Mouse (Mus musculus): ENCODE measurements around the gene Ramp3. TPM values are rescaled to one million over a fixed set of nuclear protein-coding genes. Genes with fewer than 3 reads are reported as not detected.

The Ramp3 gene
- total RNA-seq, 2 experiments from 2014 or later = 0.38 to 0.68 TPM

DNA sequence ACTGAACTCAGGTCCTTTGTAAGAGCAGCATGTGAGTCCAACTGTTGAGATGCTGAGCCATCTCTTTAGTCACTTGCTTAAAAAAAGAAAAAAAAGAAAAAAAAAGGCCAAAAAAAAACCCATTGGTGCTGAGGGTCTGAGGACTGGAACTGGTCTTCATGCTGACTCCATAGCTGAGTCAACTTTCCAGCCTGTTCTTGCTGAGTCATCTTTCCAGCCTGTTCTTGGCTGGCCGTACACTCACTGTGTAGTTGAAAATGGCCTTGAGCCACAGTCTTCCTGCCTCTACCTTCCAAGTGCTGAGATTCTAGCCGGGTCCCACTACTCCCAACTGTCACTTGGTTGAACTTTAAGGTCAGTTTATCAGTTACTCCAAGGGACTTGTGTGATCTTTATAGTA is 8.3 kb downstream of the Ramp3 start:
- intact Hi-C loops (cut with DNase I; ENCODE audit: low total_unique reads) = no loop called here

DNA sequence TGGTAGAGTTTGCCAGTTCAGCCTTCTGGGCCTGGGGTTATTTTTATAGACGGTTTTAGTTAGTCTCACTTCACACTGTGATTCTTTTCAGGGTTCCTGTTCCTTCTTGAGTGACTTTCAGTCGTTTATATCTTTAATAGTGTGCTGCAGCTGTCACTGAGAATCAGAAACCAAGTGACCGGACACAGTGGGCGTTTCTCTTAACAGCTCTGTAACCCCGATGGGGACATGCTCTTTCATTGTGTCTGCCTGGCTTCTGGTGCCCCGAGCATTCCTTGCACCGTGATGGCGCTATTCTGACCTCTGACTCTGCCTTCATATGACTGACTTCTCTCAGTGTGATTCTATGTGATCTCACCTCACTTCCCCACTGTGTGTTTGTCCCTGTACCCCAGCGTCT is 10.7 kb downstream of the Ramp3 start:
- no peak for DNase-seq
- intact Hi-C loops (cut with DNase I; ENCODE audit: low total_unique reads) = no loop called here

More for the DNA sequence above, 8.3 kb downstream of the Ramp3 start:
- no peak for DNase-seq

DNA sequence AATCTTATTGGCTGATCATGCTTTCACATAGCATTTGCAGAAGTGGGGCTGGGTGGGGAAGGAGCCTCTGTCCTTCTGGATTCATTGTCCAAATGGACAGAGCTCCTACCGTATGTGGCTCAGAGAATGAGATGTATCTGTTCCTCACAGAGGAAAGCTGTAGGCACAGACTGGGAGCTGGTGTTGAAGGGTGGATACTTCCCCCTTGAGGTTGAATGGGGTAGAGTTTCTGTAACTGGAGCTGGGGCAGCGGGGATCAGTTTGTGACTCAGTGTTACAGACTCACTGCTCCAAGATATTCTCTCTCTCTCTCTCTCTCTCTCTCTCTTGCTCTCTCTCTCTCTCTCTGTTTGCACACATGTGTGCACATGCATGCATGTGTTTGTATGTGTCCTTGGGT is 11.7 kb downstream of the Ramp3 start:
- intact Hi-C loops (cut with DNase I; ENCODE audit: low total_unique reads) = no loop called here

DNA sequence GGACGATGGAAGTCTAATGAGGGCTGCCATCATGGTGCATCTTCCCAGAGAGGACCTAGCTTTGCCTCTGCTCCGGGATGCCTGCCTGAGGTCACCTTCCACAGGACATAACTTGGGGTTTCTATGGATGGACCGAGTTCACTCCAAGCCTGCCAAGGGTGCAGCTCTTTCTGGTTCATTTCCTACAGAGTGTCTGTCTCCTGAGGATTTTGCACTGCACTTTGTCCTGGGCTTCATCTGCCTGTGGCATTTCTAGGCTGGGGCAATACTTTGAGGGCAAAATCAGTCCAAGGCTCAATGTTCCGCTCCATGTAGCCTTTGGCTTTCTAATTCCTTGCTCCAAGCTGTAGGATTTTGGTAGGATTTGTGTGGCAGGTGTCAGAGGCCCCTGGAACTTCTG is 12.5 kb downstream of the Ramp3 start:
- no peak for DNase-seq
- intact Hi-C loops (cut with DNase I; ENCODE audit: low total_unique reads) = no loop called here

More for the DNA sequence above, 11.7 kb downstream of the Ramp3 start:
- no peak for DNase-seq

DNA sequence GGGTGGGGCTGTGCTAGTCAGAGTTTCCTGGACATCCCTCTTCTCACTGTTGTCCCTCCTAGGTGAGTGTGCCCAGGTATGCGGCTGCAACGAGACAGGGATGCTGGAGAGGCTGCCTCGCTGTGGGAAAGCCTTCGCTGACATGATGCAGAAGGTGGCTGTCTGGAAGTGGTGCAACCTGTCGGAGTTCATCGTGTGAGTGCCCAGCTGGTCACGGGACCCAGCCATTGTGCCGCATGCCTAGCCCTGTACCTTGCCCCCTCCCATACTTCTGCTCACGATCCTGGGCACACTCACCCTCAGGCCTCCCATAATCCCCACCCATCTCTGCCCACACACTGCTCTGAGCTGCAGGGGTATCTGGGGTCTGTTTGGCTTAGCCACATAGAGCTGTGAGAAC is 16.4 kb downstream of the Ramp3 start:
- intact Hi-C loops (cut with DNase I; ENCODE audit: low total_unique reads) = no loop called here
- DNase-seq = no peak

DNA sequence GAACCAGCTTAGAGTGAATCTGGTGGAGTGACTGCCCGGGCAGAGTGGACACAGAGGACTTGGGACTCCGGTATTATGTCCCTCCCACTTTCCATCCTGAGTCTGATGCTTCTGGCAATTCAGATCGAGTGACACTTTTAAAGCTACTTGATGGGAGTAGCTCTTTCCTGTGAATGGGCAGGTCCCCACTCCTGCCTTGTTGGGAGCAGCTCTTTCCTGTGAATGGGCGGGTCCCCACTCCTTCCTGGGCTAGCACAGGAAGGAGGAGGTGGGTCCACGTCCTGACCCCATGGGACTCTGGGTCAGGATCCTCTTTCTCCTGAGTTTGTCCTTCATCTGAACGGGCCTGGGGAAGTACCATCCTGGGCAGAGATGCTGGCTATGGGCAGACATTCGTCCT is 17.1 kb downstream of the Ramp3 start:
- intact Hi-C loops (cut with DNase I; ENCODE audit: low total_unique reads) = no loop called here
- no peak for DNase-seq

DNA sequence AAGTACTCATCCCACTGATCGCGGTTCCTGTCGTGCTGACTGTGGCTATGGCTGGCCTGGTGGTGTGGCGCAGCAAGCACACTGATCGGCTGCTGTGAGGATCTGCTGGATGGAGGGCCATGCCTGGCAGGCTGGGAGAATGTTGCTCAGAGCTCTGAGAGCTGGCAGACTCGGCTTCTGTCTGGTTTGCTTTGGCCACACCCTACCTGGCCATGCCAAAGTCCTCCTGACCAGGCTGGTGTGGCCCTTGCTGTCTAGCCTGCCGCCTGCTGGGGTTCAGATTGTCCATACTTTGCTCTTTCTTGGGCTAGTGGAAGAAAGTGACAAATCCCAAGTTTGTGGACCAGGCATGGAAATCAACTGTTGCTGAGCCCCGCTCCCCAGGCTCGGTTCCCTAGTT is 18.3 kb downstream of the Ramp3 start:
- DNase-seq = no peak
- intact Hi-C loops (cut with DNase I; ENCODE audit: low total_unique reads) = no loop called here

DNA sequence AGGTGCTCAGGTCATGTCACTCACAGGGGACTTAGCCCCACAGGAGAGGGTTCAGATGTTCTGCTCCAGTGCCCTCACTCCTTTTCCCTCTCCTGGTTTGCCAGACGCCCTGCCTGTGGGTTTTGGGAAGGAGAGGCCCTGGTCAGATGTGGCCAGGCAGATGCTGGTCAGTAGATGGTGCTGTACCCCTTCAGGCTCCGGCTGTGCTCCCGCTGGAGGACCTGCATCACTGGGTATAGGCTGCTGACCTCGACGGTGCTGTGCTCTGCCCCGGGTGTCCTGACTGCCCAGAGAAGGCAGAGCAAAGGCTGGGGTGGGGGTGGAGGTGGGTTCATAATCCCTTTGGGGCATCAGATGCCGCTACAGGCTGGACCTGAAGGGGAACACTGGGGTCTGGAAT is 19.2 kb downstream of the Ramp3 start:
- peak; percentile 29 for DNase-seq

DNA sequence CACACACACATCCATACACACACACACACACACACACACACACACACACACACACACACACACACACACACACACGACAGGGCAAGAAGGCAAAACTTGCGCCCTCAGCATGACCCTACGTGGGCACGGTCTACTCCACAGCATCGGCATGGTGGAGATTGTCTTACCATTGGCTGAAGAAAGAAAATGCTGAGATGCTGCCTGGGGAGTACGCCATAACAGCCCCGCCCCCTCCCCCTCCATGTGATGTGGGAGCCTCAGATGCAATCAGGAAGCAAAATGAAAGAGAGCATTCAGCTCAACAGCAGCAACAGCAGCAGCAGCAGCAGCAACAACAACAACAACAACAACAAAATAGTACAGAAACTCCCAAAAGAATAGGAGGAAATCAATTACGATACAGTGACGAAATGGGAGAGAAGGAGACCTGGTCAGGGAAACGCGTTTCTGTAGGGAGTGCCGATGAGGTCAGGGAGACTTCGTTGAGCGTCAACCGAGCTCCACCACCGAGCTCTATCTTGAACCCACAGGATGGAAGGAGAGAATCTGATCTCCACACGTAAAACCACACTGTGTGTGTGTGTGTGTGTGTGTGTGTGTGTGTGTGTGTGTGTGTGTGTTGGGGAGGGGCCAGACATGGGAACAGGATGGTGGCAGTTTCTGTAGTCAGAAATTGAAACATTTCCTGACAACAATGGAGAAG is 21.5 kb downstream of the Ramp3 start:
- no peak for DNase-seq
- intact Hi-C loops (cut with DNase I; ENCODE audit: low total_unique reads) = no loop called here

More for the DNA sequence above, 19.2 kb downstream of the Ramp3 start:
- intact Hi-C loops (cut with DNase I; ENCODE audit: low total_unique reads) = no loop called here

DNA sequence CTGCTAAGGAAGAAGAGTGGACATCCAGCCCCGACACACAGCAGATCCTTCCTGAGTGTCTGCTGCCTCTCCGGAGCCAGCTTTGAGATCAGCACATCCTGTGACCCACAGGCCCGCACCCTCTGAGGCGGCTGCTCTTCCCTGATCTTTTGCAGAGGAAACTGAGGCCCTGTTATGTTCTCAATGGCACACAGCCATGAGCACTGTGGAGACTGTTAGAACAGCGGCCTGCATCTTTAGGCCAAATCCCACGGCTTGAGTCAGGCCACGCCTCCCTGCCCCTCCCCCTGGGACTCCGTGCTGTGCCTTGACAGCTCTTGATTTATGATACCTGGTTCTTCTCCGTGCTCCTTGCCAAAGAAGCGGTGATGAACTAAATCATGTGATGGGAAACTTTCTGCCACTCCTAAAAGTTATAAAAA is 22.1 kb downstream of the Ramp3 start:
- intact Hi-C loops (cut with DNase I; ENCODE audit: low total_unique reads) = no loop called here
- peak; percentile 61 for DNase-seq

DNA sequence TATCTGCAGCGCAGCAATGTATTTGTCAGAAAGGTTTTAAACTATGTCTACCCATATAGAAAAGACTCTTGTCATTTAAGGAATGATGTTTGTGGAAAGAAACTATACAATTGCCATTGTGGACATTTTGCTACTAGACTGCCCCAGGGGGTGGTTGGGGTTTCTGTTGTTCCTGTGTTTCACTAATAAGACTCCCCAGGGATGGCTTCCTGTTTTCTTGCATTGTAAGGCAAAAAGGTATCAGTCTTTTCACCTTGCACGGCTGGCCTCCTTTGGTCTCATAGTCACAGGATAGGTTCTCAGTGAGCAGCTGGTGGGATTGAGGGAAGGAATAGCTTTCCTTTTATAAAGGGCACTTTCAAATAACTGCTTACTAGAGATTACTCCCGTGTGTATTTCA is 26.4 kb downstream of the Ramp3 start:
- no peak for DNase-seq
- intact Hi-C loops (cut with DNase I; ENCODE audit: low total_unique reads) = no loop called here

DNA sequence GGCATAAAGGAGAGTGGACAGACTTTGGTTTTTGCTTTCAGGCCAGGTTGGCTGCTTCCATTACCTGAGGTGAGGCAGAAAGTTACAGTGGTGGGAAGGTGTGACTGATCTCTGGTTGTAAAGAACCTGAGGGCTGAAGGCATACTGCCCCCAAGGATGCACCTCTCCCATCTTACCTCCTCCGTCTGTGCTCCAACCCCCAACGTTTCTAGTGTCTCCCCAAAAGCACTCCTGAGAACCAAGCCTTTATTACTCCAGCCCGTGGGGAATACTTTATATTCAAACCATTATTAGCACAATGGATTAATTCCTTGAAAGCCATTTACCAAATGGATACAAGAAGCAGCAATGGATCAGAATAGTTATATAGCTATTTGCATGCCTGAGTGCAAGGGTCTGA is 30.6 kb downstream of the Ramp3 start:
- intact Hi-C loops (cut with DNase I; ENCODE audit: low total_unique reads) = no loop called here
- DNase-seq = no peak

DNA sequence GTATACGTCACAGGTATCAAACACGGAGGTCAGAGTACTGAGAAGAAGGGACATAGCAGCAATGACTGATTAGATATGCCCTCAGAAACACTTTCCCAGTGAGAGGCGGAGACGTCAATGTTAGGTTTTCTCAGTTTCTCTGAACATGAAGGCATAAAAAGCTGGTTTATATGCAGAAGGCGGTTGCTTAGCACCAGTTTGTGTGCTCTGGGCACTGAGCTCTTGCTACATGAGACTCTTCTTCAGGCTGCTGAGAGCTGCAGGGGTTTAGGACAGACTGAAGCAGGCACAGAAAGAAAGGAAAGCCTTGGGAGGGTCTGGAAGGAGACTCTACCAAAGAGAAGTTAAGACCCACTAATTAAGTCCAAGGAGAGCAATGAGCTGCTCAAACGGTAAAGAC is 34.0 kb downstream of the Ramp3 start:
- no peak for DNase-seq
- intact Hi-C loops (cut with DNase I; ENCODE audit: low total_unique reads) = no loop called here

DNA sequence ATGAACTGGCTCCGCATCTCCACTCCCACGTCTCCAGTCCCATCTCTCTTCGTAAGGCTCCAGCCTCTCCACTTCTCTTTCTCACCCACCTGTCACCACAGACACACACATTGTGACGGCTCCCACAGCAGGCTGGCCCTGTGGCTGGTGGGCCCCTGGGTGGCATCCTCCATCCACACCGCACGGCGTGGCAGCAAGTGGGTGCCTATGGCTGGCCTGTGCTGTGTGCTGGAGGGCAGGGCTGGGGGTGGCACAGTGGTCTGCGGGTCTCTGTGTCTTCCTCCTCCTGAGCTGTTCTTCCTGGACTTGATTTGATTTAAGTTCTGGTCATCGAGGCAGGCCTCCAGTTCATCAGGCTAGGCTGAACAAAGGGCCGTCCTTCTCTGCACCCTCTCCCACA is 35.8 kb downstream of the Ramp3 start:
- no peak for DNase-seq
- intact Hi-C loops (cut with DNase I; ENCODE audit: low total_unique reads) = no loop called here

DNA sequence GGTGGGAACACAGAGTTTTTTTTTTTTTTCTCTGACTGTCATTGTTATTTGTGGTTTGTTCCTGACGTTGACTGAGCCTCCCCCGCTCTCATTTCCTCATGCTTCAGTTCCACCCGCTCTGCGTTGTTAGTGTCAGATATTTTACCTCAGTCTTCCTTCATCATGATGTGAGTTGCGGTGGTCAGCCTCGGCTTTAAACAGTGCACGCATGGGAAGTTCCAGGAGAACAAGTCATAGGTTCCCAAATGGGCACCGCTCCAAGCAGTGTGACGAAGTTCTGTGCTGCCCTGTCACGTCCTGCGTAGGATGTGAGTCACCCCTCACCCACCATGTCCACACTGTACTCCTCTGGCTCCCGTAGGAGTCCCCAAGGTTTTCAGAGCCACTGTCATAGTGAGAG is 36.9 kb downstream of the Ramp3 start:
- intact Hi-C loops (cut with DNase I; ENCODE audit: low total_unique reads) = no loop called here
- no peak for DNase-seq

DNA sequence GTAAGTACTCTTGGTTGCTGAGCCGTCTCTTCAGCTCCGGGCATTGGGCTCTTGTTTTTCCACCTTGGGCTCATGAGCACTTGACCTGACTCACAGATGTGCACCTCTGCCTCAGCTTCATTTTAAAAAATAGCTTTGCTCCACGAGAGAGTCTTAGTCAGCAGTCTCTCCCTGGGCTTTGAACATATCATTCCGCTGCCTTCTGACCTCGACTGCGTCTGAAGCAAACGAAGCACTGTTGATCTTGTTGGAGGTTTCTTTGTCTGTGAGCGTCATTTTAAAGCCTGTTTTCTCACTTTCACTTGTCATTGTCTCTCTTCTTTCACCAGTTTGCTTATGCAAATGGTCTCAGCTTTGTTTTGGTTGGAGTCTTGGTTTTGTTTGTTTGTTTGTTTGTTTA is 38.2 kb downstream of the Ramp3 start:
- intact Hi-C loops (cut with DNase I; ENCODE audit: low total_unique reads) = no loop called here
- no peak for DNase-seq

DNA sequence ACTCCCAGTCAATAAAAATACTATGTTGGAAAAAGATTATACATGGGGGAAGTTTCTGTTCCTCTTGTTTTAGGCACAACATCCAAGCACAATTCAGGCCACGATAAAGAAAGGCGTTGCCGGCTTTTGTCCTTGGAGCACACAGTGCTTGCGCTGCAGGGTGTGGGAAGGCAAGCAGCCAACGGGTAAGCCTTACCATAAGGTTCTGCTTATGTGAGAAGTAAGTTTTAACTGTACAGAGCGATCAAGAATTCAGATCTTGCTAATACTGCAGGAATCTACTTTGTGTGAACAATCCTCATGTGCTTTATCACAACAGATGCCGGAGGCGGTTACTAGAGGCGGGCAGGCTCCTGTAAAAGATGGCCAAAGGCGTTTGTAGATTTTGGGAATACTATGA is 39.4 kb downstream of the Ramp3 start:
- intact Hi-C loops (cut with DNase I; ENCODE audit: low total_unique reads) = no loop called here
- DNase-seq = no peak

DNA sequence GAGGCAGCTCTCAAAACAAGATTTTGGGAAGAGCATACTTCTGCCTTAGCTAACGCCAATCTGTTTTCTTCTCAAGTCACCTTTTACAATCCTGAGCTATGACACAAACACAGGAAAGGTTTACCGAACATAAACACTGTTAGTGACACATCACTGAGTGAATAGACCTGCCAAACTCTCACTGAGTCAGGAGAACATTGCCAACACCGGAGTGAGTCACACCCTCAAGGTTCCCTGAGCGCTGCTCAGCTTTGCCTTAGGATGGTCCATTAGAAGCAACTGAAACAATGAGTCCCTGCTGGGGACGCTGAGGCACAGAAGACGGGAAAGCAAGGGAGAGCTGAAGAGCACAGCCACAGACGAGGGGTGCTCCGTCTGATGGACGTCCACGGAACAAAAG is 40.0 kb downstream of the Ramp3 start:
- intact Hi-C loops (cut with DNase I; ENCODE audit: low total_unique reads) = no loop called here
- DNase-seq = no peak

DNA sequence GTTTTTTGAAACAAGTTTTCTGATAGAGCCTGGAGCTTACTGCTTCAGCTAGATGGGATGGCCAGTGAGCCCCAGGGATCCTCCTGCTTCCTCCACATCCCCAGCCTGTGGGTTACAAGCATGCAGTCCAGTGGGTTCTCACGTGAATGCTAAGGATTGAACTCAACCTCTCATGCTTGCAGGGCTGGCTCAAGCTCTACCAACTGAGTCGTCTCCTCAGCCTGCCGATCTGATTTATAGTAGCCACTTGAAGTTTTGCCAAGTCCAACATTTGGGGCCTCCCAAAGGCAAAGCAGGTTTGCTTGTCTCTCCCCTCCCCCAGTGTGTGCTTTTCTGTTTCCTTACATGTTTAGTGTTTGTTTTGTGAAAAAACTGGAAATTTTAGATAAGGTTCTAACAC is 43.9 kb downstream of the Ramp3 start:
- intact Hi-C loops (cut with DNase I; ENCODE audit: low total_unique reads) = no loop called here
- no peak for DNase-seq

DNA sequence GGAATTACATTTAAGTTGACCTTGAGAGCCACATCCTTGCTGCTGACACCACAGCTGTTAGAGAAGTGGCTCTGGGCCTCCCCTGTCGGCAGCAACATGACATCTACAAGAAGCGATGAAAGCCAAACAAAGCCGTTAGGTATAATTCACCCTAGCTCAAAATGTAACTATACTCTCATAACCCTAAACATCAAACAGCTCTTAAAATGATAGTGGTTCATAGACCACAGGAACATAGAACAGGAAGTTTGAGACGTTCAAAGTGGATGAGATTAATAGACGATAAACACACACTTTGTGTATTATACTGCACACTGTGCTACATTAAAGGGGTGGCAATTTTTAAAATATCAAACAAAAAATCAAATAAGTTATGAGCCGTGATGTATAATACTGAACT is 46.5 kb downstream of the Ramp3 start:
- DNase-seq = no peak
- intact Hi-C loops (cut with DNase I; ENCODE audit: low total_unique reads) = no loop called here

DNA sequence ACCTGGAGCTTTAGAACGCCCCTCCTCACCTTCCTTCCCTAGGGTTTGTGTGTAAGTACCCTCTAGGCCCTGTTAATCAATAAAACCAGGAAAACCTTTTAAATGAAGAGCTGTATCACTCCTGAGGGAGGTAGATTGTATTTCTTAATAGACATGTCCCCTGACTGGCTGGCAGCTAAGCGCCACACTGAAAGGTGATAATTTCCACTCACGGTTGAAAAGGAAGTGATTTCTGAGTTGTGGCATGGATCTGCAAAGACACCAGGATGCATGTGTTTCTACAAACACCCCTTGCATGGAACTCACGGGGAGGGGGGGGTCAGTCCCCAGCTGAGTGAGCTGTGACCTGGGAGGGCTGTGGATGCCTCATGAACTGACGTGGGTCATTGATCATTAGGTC is 47.2 kb downstream of the Ramp3 start:
- intact Hi-C loops (cut with DNase I; ENCODE audit: low total_unique reads) = no loop called here
- DNase-seq = no peak

DNA sequence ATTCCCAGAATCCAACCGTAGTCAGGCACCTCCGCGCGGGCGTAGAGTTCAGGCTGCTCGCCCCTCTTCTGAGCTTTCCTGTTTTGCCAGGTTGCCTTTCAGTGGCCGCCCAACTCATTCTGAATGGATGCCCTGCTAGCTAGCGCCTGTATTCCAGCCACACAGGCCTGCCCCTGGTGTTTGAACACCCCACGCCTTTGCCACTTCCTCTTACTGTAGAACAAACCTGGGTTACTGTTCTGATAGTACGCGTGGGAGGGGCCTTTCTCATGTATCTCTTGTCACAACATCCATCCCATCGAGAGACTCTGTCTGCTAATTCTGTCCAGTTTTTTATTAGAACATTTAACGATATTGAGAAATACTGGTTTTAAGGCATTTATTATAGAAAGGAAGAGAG is 48.5 kb downstream of the Ramp3 start:
- intact Hi-C loops (cut with DNase I; ENCODE audit: low total_unique reads) = no loop called here
- DNase-seq = no peak
